Mouse (Mus musculus) 3134 (cell line): ENCODE results near the gene Olfr803.

ENCODE experiments used
- DNase-seq: peaks from one replicate; pipeline ENCODE4 v3.0.0-alpha.2; 2011; ENCODE audit warnings: low spot score; ENCODE audit not compliant: insufficient read length; ENCODE audit errors: extremely low read depth

Olfr803 gene

DNA sequence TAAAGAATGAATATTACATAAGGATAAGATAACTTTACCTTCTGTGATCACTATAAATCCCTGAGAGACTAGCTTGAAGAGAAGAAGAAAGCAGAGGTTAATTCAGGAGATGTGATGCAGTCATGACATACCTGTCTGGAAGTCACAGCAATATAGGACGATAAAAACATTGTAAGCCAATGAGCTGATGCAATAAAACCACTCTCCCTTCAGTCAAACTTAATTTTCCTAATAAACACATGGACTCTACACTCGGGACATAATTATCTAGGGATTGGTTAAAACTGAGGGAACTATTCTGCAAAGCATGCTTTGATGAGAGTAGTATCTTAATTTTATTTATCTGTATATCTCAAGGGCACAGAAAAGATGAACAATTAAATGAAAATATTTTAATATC, at the start of gene Olfr803:
Olfr803 (minus strand) TSS at position 101 of the 400 bp plus-strand sequence.
- no peak for DNase-seq

DNA sequence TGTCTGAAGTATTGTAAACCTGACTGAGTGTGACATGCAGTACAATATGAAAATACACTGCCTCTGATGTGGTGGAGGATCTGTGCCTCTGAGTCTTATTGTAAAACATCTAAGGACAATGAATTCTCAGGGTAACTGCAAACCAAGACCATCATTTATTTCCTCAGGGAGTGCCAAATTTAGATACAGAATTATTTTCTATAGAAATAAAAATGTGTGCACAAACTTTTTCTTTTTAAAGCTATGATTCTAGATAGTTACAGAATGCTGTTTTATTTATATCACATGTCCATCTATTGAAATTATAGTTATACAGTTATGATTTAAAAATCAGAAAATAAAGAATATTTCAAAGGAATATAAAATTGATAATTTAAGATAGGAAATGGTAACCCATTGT, 47.7 kb upstream of the Olfr803 start, which contains the start of gene Olfr806:
Olfr806 (minus strand) TSS at position 101 of the 400 bp plus-strand sequence.
- no peak for DNase-seq

GRCm38 (mm10) chr10:129729275-129729674, 35.2 kb upstream of the Olfr803 start, which contains the start of gene Olfr805:
Olfr805 (minus strand) TSS chr10:129729375.
- DNase-seq = no peak

GRCm38 (mm10) chr10:129702910-129703309, 8.8 kb upstream of the Olfr803 start, which contains the start of gene Olfr804:
Olfr804 (plus strand) TSS chr10:129703210.
- DNase-seq = no peak

DNA sequence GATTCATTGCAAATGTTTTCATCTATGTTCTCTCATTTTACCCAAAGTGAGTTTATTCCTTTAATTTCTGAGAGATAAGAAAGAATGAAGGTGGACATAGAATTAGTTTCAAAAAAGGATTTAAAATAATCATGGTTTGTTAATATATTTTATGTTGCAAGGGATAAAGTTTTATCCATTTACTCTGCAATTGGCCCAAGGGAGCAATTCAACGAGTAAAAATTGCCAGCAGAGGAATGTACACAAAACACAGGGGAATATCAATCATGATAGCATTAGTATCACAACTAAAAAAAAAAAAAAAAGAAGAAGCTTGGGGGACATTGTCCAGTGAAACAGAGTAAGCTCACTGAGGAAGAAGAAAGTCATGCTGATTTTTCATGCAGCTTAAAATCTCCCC, 6.0 kb downstream of the Olfr803 start, which contains the start of gene Olfr802:
Olfr802 (minus strand) TSS at position 101 of the 400 bp plus-strand sequence.
- no peak for DNase-seq

- no peak for DNase-seq
Observed at GRCm38 (mm10) chr10:129673765-129674164, 20.3 kb downstream of the Olfr803 start, which contains the start of gene Olfr801. Olfr801 (minus strand) TSS chr10:129673865.

- no peak for DNase-seq
Observed at GRCm38 (mm10) chr10:129657394-129657793, 36.7 kb downstream of the Olfr803 start, which contains the start of gene Olfr800. Olfr800 (plus strand) TSS chr10:129657694.

DNA sequence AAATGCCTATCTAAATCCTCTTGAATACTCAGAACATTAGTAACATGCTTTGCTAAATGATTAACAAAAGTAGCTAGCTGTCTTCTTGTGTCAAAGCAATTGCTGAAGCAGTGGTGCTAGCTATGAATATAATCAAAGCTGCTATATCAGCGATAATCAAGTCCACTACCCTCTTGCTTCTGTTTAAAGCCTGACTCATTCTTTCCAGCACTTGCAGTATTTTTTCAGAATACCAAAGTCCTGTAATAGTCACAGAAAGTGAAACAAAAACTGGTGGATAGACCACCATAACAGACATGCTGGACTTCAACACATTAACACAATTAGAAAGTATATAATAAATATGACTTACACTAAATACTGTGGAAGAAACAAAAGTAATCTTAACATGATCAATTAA, 42.3 kb downstream of the Olfr803 start:
- DNase-seq = no peak
